Mouse (Mus musculus): ENCODE results near the gene Slc25a43.
"Not testable (repeated sequence)": the region's sequence is repeated elsewhere in the genome, so short reads cannot be mapped to it uniquely, and the experiment has no call there.

The Slc25a43 gene

DNA sequence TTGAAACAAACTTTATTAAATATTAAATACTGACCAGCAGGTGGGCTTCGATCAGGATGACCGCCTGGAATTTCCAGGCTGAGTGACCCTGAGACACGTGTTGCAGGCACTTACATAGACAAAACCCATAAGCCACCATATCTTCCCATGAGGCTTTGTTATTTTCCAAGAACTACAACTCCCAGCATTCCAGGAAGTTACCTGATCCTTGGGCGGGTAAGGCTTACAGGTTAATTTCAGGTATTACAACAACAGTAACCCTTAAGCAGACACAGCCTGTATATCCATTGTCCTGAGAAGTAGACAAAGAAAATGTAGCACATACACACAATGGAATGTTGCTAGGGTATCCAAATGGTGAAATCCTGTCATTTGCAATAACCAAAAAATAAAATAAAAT lies 45.9 kb downstream of the Slc25a43 start:
- DNase-seq (ENCODE audit: low spot score in 2 of 2) = no peak

- no peak for DNase-seq (ENCODE audit: low spot score in 2 of 2)
Observed at GRCm38 (mm10) chrX:36794571-36794970, 51.1 kb downstream of the Slc25a43 start.

DNA sequence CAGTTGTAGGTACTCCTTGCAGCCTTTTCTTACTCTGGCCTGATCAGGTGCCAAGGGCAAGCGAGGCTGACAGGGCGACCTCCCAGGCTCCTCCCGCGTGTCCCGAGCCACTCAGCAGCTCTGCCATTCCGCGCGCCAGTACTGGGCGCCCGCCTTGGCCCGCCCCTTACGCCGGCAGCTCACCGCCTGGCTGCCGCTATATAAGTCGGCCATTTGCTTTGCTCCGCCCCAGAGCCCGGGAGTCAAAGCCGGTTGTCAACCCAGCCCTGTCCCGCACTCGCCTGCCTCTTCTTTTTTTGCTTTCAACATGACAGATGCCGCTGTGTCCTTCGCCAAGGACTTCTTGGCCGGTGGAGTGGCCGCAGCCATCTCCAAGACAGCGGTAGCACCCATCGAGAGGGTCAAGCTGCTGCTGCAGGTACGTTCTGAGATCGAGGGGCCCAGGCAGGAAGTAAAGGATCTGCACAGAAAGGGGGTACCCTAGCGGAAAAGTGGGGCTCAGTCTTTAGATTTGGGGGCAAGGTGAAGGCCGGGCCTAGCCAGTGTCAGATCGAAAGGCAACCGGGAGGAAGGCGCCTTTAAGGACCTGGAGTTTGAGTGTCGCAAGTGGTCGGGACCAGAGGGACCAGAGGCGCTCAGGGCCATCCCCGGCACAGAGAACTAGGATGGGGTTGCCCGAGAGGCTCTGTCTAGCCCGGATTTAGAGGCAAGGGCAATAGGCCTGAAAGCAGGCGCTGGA lies 52.1 kb downstream of the Slc25a43 start, which contains the start of gene Slc25a5:
Gene Slc25a5 (plus strand): TSS at position 228 of the 739 bp plus-strand sequence.
- peak; percentile 72 to 75 for DNase-seq (ENCODE audit: low spot score in 2 of 2)

- DNase-seq (ENCODE audit: low spot score in 2 of 2) = peak; percentile 65 to 75
Observed at GRCm38 (mm10) chrX:36796163-36796581, 52.7 kb downstream of the Slc25a43 start.

DNA sequence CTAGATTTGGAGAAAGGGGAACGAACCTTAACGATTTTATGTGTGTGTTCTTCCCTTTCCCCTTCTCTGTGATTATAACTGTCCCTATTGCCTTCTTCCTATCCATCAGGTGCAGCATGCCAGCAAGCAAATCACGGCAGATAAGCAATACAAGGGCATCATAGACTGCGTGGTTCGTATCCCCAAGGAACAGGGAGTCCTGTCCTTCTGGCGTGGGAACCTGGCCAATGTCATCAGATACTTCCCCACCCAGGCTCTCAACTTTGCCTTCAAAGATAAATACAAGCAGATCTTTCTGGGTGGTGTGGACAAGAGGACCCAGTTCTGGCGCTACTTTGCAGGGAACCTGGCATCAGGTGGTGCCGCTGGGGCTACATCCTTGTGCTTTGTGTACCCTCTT lies 53.3 kb downstream of the Slc25a43 start:
- DNase-seq (ENCODE audit: low spot score in 2 of 2) = not testable (repeated sequence)

- no peak for DNase-seq (ENCODE audit: low spot score in 2 of 2)
Observed at GRCm38 (mm10) chrX:36799131-36799879, 55.8 kb downstream of the Slc25a43 start.

GRCm38 (mm10) chrX:36803189-36803588 lies 59.7 kb downstream of the Slc25a43 start:
- DNase-seq (ENCODE audit: low spot score in 2 of 2) = no peak

DNA sequence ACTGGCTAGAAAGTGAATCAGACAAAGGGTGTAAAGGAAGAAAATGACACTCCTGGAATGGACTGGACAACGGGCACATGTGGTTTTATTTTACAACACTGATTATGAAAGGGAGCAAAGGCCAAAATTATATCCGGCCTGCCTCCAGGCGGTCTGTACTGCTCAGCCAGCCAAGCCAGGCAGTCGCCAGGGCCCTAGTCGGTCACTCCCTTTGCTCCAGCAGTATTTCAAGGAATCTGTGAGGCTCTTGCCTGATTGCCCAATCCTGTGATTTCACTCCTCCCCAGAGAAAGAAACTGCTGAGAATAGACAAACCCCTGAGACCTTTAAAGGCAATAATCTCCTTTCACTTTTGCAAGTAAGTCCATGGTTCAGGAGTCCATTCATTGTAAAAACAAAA lies 60.7 kb downstream of the Slc25a43 start:
- no peak for DNase-seq (ENCODE audit: low spot score in 2 of 2)

DNA sequence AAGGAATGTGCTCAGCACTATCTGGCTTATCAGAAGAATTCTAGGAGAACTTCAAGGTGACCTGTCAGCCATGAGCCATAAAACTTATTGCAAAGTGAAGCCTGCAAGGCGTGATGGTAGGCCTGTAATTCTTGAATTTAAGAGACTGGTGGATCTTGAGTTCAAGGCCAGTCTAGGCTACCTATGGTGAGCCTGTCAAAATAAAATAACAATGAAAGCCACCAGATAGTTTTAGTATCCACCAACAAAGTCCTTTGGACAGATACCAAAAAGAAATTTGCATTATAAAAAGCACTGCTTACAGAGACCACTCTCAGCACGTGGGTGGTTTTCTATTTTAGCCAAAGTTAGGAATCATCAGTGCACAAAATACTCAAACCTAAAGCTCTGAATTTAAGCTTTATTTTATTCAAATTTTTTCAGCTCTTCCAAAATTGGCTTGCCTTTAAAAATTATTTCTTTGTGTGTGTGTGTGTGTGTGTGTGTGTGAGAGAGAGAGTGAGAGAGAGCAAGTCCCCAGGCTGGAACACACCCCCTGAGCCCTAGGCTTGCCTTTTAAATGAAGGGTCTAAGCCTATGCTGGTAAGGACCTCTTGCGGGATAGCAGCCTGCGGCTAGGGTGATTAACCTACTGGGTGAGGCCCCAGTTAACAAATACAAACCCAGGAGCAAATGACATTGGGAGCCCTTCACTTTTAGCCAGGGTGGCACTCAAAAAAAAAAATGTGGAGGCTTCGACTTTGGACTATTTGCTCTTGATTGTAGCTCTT lies 62.2 kb downstream of the Slc25a43 start:
- DNase-seq (ENCODE audit: low spot score in 2 of 2) = no peak

DNA sequence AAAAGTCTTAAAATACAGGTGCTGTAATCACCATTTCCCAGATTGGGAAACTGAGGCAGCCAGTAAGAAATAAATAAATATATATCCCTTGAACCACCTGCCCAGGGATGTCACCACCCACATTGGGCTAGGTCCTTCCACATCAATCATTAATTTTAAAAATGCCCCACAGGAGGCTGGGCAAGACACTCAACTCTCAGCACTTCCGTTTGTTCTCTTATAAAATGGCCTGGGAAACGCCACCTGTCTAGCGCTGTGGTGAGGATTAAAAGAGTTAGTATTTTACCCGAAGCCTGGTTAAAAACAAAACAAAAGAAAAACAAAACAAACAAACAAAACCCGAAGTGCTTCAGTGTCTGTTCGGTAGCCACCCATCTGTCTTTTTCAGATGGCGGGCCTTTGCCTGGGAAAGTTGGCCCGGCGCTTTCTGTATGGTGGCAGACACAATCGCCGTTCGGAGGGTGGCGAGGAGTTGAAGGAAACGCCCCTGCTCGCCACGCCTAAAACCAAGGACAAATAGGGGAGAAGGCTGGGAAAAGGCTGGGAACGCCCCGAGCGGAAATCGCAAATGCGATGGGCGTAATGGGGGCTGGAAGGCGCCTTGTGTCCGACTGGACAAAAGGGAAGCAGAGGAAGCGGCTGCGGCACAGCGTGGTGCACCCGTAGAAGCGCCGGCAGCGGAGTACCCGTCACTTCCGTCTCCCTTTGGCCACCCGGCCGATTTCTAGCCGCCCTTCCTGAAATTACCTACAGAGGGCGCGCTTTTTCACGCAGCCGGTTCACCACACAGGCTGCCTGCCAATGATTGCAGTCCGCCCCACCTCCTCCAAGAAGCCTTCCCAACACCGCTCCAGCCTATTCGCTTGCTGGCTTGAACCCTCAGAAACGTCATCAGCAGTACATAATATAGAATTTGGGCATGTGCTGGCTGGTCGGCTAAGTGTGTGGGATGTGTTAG lies 64.2 kb downstream of the Slc25a43 start:
- DNase-seq (ENCODE audit: low spot score in 2 of 2) = peak; percentile 79 to 83

GRCm38 (mm10) chrX:36808318-36808683 lies 64.8 kb downstream of the Slc25a43 start:
- DNase-seq (ENCODE audit: low spot score in 2 of 2) = no peak

- no peak for DNase-seq (ENCODE audit: low spot score in 2 of 2)
Observed at GRCm38 (mm10) chrX:36811377-36811776, 67.9 kb downstream of the Slc25a43 start.

DNA sequence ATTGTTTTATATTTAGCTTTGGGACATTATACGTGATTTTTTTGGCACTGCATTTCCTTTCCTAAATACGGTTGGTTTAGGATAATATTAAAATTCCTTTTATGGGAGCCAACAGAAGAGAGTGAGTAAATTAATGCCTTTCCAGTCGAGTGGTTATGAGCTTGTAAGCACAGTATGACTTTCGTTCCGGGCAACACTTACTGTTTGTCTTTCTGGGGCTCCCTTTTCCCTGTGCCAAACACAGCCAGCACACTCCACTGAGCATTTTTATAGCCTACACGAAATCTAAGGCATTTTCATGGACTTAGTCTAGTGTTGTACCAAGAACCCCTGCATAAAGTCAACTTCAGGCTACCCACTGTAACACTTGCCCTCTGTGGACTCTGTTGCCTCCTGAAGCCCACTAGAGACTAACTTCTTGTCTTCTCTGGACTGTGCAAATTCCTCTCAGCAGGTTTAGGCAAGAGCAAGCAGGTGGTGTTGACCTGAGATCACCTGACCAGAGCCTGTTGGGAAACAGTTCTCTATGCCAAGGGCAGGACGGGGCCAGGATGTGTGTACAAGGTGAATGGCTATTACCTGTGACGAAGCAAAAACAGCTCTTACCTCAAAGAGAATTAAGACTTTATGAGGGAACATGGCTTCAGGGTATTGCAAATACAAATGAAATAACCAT lies 70.8 kb downstream of the Slc25a43 start:
- DNase-seq (ENCODE audit: low spot score in 2 of 2) = no peak

- DNase-seq (ENCODE audit: low spot score in 2 of 2) = no peak
Observed at GRCm38 (mm10) chrX:36815022-36815421, 71.6 kb downstream of the Slc25a43 start.

DNA sequence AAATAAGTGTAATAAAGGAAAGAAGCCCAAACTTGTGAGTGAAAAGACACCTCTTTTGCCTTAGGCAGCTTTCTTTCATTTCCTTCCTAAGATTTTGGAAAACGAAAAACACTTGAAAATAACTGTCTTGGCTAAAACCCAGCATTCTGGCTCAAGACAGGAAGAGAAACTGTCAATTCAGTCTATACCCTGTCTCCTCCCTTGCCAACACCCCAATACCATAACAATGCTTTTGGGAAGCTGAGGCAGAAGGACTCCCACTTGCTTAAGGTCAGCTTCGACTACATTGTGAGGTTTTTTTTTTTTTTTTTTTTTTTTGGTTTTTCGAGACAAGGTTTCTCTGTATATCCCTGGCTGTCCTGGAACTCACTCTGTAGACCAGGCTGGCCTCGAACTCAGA lies 72.0 kb downstream of the Slc25a43 start:
- DNase-seq (ENCODE audit: low spot score in 2 of 2) = no peak

- DNase-seq (ENCODE audit: low spot score in 2 of 2) = no peak
Observed at GRCm38 (mm10) chrX:36816368-36816899, 73.0 kb downstream of the Slc25a43 start.

DNA sequence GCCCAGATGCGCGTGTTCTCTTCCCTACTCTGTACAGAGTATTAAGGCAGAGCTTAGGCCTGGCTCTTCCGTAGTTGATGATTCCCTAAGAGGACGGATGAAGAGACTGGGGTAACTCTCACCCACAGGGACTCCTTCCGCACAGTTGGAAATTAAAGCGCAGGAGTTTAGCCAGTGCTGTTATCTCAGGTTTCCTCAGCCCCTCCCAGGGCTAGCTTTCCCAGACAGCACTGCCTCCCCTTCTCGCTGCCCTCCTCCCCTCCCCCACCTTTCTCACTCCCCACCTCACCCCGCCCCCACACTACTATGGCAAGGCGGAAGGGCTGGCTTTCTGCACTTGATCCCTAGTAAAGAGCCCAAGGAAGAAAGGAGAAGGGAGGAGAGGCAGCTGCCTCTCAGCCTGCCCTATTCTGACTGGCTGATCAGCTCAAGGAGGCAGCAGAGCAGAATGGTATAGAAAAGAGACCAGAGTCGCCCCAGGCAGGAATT lies 73.5 kb downstream of the Slc25a43 start:
- DNase-seq (ENCODE audit: low spot score in 2 of 2) = no peak

- no peak for DNase-seq (ENCODE audit: low spot score in 2 of 2)
Observed at GRCm38 (mm10) chrX:36819575-36819974, 76.1 kb downstream of the Slc25a43 start.

GRCm38 (mm10) chrX:36820201-36820600 lies 76.7 kb downstream of the Slc25a43 start:
- no peak for DNase-seq (ENCODE audit: low spot score in 2 of 2)

Data from frontal cortex, postnatal 14 days (tissue).